Mouse (Mus musculus) retina, postnatal 1 day (tissue): ENCODE measurements around the gene Glyctk.

ENCODE experiments used
- DNase-seq: peaks from one replicate; pipeline ENCODE4 v3.0.0-alpha.2; 2012

The Glyctk gene

GRCm38 (mm10) chr9:106144176-106144575 is 13.8 kb downstream of the Glyctk start:
- peak; percentile 94 for DNase-seq

DNA sequence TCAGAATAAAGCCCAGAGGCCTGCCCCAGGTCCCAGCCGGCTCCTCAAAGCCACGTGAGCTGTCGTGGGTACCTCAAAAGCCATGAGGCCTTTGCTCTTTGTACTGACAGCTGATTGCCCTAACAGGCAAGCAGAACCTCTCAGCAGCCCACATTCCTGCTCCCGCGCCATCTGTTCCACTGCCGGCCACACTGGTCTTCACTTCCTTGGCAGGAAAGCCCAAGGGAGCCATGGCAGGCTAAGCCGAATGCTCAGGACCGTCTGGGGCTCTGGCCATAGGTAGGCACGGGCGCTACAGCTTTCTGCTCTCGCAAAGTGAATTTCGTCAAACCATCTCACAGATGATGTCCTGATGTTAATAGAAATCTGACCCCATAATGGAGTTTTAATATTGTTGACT is 16.0 kb downstream of the Glyctk start:
- no peak for DNase-seq

DNA sequence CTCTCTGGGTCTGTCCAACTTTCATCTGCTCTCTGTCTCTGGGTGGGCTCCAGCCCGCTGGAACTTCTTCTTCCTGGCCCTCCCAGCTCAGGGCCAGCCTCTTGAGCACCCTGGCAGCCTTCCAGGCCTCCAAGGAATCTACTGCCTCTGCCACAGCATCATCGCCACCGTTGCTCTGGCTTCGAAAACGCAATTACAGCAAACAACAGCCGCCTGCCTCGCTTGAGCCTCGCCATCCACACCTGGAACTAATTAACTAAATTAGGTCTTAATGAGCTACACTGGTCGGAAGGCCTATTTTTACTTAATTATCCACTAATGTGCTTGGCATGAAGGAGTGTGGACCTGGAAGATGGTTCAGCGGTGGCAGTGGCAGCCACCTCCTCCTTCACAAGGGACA is 18.2 kb downstream of the Glyctk start:
- DNase-seq = peak; percentile 80

DNA sequence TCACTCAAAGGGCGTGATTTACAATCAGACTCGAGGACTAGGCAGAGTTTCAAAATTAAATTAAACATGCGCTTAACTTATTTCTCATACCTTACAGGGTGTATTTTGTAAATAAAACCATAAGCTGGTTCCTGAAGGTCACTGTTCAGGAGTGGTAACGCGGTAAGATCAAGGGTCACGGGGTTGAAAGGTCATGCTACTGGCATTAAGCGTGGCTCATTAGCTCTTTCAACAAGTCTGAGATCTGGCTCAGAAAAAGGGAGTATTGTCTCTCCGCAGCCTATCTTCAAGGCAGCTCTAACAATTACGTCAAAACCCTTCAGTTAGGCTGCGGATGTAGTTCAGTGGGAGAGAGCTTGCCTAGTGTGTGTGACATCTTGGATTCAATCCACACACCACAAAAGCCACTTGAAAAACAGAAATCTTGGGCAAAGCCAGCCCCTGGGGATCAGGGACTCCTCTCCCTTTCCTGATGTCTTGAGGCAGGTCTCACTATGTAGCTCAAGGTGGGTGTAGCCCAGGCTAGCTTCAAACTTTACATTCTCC is 20.2 kb downstream of the Glyctk start:
- no peak for DNase-seq

- no peak for DNase-seq
These were observed 27.7 kb downstream of the Glyctk start for GRCm38 (mm10) chr9:106130250-106130649.

- DNase-seq = no peak
These were observed 28.9 kb downstream of the Glyctk start for GRCm38 (mm10) chr9:106129072-106129471.

- DNase-seq = peak; percentile 89
These were observed 31.1 kb downstream of the Glyctk start for GRCm38 (mm10) chr9:106126786-106127251.

DNA sequence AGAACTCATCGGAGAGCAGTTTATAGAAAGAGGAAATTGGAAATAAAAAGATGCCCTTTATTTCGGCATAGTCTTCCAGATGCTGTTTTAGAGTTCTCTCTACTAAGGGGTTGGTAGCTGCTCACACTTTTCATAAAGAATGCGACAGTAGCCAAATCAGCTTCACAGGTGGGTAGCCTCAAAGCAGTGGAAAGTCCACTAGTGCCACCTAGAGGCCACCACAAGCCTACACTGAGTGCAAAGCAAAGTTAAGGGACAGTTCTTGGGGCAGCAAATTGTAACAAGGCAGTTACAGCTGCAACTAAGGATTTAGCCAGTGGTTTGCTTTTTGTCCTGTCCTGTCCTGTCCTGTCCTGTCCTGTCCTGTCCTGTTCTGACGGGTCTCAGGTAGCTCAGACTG is 34.3 kb downstream of the Glyctk start:
- DNase-seq = peak; percentile 56

- DNase-seq = no peak
These were observed 38.9 kb downstream of the Glyctk start for GRCm38 (mm10) chr9:106119075-106119474.

DNA sequence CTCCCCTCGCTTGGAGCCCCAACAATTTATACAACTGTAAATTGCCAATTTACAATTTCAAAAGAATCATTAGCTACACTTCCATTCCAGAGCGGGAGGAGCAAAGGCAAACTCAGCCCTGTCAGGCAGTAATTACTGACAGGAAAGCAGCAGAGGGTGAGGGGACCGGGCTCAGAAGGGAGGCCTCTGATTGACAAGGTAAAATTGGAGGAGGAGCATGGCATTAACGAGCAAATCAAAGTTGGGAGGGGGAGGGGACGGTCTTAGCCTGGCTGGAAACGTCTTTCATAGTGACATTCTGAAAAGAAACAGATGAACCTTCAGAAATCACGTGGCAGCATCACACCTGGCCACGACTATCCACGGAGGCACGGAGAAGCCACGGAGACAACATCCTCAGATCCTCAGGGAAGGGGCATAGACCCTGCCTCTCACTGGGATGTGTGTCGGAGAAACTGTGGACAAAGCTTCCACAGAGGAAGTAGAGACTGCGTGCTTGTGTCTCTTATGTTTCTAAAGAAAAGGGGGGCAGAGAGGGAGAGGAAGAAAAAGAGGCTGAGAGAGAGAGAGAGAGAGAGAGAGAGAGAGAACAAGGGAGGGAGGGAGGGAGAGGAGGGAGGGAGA is 42.0 kb downstream of the Glyctk start:
- peak; percentile 50 for DNase-seq

DNA sequence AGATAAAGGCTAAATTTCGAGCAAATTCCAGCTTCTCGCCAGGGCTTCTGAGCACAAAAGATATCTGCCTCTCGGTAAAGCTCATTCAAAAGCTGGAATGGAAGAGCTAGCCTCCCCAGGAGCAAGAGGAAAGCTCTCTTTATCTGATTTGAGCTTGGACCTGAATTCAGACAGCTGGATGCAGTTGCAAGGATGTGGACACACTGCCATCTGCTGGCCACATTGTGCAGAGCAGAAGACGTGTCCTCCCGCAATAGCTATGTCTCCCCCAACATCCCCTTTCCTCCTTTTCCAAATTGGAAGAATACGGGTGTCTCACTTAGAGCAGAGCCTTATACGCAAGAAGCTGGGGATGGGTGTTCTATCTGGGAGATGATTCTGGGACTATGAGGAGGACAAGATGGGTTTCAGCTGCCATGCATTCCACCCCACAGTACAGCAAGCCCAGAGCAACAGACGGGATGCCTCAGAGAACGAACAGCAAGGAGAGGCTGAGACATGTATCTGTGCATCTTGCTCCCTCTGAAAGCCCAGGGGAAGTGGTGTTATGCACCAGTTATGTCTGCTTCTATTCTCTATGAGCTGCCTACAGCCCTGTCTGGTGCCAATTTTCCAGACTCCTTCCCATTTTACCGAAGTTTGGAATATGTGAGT is 45.0 kb downstream of the Glyctk start:
- DNase-seq = peak; percentile 83

DNA sequence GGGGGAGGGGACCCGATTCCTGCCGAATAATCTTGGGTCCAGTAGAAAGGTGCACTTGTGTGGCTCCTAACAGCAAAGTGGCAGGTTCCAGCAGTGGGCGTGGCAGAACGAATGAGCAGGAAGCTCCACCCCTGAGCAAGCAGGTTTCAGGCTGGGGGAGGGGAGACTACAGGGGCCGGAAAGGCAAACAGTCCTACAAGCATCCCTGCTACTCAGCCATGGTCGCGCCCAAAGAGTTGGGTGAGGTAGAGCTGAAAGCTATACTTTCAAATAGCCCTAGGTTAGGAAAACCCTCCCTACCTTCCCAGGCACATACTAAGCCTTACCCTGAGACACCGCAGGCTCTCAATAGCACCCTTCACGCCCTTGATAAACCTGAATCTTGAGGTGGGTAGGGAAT is 51.7 kb downstream of the Glyctk start:
- DNase-seq = no peak

GRCm38 (mm10) chr9:106104401-106104800 is 53.5 kb downstream of the Glyctk start:
- peak; percentile 83 for DNase-seq
